Mouse (Mus musculus): ENCODE measurements at regions not wholly inside any gene's neighbourhood (a gene's known extent, or its start where the extent isn't known, plus 50 kb on each side); places are given as distances from the start of the nearest gene placed in this dataset.
A peak's percentile ranks its signal among the peaks of the same experiment; 100 is the strongest.

DNA sequence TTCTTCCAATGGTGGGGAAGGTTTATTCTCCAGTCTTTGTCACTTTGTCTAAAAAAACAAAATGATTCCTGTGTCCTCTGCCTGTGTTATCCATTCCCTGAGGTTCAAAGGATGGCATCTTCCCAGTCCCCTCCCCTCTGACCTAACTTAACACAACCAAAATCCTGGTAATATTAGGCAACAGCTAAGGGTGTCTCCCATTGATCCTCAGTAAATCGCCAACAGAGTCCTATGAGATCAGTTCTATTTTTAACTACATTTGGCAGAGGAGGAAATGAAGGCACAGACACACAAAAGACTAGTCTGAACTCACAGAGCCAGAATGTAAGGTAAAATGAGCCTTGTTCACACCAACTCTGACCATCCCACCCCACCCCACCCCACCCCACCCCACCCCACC, 228.8 kb downstream of the Sp3 start:
- DNase-seq (ENCODE audit: low spot score in 2 of 2) = no peak

DNA sequence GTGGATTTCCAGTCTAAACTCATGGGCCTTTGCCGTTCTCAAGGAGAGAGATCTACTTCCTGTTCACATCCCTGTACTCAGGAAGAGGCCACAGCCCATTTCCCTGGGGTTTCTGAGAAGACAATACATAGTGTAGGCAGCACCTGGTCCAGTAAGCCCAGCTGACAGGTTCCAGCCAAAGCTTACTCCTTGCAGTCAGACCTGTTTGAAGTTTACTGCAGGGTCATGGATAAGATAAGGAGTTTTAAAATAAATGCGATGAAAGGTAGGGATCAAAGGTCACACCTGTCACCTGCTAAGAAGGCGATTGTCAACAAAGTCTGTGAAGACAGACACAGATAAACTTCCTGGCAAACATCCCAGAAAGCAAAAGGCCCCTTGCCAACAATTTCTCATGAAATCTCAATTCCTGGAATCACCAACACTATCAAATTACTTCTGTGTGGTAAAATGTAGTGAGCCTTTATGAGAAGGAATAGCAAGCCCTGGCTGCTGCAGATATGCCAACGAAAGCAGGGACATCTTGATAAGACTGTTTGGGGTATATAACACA, 227.5 kb downstream of the Sp3 start:
- DNase-seq (ENCODE audit: low spot score in 2 of 2) = no peak

DNA sequence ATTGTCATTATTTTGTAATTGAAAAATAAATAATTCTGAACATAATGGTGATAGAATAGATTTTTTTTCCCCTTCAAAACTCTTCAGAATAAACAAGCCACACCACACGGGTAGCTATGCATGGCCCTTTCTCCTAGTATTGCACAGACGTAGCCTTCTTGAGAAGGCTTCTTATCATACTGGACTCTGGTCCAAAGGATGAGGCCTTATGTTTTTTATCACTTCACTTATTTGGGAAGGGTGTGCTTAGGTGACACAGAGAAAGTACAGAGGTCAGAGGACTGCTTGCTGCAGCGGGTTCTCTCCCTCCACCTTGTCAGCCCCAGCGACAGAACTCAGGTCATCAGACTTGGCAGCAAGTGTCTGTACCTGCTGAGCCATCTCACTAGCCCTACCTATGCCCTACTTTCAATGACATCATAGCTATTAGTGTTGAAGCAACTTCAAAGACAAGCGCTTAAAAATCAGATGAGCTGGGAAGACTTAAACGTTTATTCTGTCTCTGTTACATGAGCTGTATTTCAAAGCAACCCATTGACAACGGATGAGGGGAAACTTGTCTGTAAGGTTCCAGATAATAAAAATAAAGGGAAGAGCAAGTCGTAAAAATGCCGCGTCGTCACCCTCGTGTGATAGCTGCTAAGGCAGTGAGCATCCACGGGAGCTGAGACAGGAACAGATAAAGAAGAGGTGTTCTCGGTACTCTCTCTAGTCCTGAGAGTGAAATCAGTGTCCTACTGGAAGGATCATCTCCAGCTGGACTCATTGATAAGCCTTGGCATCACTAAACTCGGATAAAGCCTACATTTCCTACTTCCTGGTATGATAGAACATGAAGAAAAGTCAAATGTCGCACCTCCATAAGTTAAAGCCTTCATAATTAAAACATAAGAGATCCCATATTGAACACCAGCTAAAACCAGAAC, 226.2 kb downstream of the Sp3 start:
- DNase-seq (ENCODE audit: low spot score in 2 of 2) = no peak

DNA sequence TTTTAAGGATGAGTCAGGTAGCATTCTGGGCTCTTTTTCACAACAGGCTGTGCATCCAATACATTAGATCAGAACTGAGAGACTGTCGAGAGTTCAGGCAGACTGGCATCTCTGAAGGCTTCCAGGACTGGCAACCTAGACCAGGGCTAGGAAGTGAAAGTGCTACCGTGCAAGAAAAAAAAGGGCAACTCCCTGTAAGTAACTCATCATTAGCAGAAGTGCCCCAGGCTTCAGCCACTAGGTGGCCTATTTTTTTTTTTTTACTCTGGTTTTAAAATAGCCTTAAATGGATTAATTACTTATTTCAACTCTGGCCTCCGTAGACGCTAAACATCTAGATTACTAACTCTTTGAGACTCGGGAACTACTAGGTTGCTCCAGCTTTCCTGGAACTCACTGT, 216.8 kb downstream of the Sp3 start:
- DNase-seq (ENCODE audit: low spot score in 2 of 2) = no peak

DNA sequence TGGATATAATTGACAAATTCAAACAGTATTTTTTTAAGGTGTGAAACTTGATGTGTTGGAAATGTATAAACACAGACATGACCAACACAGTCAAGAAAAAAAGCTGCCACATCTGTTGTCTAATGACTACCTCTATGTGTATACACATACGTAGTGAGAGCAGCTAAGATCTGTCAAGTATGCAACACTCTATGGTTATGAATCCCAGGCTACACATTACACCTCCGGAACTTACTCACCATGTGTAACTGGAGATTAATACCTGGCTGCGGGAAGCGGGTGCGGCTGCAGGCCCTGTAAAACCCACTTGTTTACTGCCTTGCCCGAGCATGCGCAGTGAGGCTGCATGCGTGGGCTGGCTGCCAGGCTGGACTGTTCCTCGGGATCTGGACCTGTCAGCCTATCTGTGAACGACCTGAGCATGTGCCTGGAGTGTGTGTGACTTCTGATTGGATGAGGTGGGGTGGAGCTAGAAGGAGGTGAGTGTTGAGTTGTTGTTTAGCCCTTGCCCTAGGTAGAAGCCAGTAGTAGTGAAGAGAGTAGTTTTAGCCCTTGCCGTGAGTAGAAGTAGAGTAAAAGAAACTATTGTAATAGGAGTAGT, 211.1 kb downstream of the Sp3 start:
- no peak for DNase-seq (ENCODE audit: low spot score in 2 of 2)

DNA sequence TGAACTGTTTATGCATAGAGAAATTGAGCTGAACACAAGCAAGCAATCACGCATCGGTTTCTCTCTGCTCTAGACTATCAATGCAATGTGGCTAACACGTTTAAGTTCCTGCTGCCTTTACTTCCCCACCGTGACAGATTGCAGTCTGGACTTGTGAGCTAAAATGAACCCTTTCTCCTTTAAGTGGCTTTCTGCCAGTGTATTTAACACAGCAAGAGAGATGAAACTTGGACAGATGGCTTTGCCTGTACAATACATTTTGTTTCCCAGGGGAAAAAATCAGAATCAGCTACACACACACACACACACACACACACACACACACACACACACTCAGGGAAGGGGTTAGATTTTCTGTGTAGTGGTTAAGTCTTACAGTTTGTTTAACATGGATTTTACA, 206.8 kb downstream of the Sp3 start:
- DNase-seq (ENCODE audit: low spot score in 2 of 2) = no peak

DNA sequence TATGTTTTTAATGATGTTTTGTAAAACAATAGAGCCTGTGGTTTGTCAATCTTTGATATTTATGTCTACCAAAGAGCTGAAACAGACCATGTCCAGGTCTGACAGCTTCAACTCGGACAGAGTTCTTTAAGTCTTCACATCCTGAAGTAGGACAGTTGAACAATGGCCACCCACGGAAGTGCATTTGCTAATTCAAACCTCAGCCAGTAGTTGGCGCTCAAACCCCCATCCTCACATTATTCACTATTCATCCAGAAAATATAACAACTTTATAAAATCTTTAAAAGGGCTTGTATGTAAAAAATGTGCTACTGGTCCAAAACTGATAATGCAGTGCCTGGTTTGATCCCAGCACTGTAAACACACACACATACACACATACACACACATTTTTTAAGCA, 202.9 kb downstream of the Sp3 start:
- DNase-seq (ENCODE audit: low spot score in 2 of 2) = no peak

DNA sequence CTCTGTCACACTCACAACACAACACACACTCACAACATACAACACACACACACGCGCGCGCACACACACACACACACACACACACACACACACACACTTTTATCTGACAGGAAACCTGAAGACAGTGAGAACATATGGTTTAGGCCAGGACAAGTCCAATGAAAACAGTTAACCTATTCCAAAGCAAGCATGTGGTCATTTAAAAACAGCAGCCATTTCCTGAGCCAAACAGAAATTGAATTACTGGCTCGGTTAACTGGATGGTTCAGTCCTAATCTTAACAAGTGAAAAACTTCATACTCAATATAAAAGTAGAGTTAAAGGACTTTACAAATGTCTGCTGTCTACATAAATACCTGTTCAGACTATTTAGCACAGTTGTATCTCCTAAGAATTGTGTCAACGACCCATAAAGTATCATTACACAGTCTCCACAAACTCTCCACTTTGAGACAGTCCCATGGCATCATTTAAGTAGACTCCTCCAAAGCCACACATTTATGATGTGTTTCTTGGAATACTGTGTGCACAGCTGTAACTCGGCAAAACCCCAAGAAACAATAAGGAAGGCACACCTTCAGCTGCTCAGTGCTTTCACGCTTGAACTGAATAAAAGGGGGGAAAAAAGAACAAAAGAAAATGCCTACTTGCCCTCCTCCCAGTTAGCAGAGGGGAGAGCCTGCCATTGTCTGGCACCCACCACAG, 202.3 kb downstream of the Sp3 start:
- DNase-seq (ENCODE audit: low spot score in 2 of 2) = no peak

DNA sequence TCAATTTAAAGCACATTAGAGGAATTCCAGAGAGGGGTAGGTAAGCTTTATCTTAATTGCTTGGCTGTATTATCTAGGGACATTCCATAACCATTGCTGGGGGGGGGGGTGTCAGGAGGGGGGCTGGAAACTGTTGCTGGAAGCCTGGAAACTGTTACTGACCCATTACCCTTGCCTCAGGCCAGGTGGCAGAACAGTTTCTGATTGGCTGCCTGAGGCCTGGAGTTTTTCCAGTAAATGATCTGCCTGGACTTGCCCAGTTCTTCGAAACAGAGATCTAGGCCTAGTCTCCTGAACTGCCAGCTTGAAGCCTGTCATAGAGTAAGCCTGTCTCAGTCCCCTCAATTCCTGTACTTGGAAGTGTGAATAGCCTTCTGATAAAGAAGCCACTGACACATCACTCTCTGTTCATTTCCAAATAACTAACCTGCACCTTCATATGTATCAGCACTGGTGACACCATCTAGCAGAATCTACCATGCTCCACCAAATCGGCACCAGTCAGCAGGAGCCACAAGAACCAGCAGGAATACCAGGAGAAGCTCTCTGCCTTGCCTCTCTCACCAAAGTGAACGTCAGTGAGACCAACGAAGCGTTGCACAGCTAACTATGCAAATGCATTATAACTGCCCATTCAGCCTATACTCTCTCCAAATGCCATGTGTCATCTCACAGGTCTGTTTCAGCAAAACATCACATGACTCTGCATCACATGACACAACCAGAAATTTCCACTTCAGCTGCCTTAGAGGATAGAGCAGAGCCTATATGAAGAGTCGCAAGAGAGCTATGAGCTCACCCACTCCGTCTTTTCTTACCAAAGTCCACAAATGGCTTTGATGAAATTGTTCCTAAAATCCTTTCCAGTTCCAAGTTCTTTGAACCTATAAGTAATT, 200.7 kb downstream of the Sp3 start:
- DNase-seq (ENCODE audit: low spot score in 2 of 2) = no peak

DNA sequence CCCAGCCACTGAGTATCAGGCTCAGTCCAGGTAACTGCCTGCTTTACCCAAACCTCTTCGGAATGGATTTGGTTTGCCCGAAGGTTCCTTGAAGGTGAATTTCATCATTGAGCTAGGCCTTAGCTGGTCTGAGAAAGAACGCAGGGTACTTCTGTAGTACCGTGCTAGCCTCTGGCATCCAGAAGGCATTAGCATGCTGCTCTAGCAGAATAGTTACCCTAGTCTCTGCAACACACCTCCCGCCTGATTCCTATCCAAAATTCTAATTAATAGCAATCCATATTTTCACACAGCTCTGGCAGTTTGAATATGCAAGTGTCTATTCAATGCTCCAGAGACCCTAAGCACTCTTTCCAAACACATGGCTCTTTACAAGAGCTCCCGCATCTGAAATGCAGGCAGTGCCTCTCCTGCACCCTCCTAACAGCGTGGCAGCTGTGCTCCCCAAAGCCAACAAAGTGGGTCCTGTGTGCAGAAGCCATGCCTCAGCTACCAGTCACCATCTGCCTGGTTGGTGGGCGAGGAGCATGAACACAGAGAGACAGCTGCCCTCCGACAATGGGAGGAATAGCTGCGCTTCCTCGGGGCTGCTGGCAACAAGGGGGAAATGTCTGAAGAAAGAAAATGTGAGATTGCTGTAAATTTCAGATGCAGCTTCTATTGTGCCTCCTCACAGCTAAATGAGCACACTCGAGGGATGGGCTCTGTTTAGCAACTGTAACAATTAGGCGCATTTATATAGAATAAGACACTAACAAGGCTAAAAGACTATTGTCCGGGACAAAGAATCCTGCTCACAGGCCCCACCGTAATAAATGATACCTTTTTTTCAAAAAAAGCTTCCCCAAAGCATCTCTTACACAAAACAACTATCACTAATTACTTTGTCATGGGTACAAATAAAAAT, 198.6 kb downstream of the Sp3 start:
- peak in 1 of 2 experiments; percentile 22 for DNase-seq (ENCODE audit: low spot score in 2 of 2)

DNA sequence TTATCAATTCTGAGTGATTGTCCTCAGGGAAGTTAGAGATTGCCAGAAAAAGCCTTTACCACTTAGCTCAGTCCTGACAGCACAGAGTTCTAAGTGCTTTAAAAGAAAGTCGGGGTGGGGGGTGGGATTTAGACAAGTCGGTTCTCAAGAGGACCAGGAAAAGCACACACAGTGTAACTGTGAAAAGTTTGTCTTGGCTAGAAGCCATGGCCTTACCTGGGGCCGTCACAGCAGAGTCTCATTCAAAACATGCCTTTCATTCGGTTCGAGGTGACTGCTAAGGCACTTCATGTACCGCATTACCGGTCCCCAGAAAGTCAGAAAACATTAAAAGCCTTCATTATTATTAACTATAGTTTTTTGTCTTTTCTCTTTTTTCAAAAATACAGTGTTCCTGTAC, 197.9 kb downstream of the Sp3 start:
- DNase-seq (ENCODE audit: low spot score in 2 of 2) = no peak

DNA sequence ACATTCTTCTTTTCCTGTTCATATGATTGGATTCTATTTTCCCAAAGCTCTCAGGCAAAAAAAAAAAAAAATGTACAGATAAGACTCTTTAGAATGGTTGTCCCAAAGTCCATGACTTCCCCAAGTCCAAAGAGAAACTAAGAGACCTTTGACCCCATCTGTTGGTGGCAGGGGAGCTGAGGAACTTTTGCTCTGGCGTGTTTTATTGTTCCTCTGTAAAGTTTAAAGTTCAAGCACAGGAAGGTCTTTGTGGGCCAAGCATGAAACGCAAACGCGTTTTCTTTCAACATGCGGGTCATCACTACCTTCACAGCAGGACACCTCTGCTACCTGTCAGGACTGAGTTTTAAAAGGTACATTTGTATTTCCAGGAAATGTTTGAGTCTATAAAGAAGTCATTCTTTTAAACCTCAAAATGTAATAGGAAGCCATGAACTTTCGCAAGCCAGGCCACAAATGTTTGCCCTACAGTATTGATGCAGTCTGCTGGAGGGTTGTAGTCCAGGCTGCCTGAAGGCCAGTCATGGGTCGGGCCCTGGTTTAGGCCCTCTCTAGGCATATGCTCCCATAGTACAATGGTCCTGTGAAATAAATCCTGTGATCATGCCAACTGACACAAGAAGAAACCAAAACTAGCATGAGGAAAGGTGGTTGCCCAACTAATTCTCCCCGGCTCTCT, 194.7 kb downstream of the Sp3 start:
- DNase-seq (ENCODE audit: low spot score in 2 of 2) = no peak

DNA sequence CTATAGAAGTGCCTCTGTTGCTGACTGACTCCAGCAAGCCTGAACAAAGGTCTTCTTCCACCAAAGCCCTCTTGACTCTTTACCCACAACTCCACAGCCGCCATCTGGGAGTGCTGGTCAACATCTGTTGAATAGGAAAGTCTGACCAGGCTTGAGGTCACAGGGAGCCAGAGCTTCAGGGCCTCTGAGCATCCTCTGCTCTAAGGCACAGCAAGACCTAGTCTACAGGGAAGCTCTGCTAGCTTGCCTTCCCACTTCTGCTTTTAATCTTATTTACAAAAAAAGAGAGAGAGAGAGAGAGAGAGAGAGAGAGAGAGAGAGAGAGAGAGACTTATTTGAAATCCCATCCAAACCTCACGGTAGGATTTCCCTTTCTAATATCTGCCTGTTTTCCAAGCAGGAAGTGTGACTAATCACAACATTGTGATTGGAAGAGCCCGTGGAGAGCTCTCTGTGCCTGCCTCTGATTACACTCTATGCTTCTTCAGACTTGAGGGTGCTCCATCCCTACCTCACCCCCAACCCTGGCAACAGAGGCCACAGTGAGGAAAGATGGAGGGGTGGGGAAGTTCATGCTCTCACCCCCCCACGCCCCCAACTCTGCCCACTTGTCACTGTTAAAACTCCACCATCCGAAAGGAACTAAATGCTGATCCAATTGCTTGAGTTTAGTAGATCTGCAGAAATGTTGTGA, 194.1 kb downstream of the Sp3 start:
- DNase-seq (ENCODE audit: low spot score in 2 of 2) = no peak

DNA sequence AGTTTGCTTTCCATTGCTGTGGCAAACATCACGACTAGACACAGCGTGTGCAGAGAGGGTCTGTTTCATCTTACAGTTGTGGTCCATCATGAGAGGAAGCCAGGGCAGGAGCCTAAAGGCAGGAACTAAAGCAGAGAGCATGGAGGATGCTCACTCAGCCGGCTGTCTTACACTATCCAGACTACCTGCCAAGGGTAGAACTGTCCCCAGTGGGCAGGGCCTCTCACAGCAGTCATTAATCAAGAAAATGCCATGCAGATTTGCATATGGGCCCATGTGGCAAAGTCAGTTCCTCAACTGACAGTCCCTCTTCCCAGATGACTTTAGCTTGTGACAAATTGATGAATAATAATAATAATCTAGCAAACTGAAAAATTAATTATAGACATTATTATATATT, 192.6 kb downstream of the Sp3 start:
- no peak for DNase-seq (ENCODE audit: low spot score in 2 of 2)

DNA sequence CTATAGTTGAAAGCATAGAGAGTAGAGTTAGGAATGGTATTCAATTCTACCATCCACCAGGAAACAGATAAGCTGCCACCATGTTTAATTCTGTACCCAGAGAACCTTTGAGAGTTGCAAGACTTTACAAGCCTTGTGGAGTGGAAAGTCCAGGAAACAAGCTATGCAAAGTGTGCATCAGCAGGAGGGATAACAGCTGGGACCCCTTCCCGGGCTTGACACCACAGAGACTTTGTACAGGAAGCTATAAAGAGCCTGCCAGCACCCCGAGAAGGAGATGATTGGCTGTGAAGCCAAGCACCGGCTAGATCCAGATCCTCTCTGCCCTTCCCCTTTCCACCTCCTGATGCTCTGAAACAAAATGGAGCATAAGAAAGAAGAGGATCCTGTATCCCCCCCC, 188.8 kb downstream of the Sp3 start:
- no peak for DNase-seq (ENCODE audit: low spot score in 2 of 2)

DNA sequence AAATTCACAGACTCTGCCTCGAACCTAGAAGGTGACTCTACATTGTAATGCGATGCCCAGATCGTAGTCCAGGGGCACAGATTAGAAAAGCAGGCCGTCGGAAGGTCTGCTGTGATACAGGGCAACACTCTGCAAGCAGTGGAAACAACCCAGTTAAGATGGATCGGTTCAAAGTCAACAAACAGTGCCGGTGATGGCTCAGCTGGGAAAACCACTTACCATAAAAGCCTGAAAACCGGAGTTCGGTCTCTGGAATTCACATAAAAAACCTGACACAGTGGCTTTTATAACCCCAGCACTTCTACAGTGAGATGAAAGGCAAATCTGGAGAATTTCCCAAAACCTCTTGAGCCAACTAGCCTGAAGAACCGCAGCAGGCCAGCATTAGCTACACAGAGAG, 186.8 kb downstream of the Sp3 start:
- no peak for DNase-seq (ENCODE audit: low spot score in 2 of 2)

DNA sequence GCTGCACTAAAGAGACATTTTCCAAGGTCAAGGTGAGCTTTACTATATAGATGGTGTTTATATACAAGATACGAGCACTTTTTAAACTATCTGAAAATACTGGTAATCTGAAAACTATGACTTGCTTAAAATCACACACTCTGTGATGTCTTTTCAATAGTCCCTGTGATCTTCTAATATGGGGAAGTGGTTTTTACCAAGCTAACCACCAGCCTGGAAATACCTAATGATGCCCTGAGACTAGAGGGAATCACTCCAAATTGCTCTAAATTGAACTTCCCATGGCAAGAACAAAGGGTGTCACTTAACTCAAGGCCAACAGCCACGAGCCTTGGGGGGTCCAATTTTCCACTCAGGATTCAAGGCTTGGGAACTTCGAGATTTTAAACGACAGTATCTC, 185.7 kb downstream of the Sp3 start:
- no peak for DNase-seq (ENCODE audit: low spot score in 2 of 2)

DNA sequence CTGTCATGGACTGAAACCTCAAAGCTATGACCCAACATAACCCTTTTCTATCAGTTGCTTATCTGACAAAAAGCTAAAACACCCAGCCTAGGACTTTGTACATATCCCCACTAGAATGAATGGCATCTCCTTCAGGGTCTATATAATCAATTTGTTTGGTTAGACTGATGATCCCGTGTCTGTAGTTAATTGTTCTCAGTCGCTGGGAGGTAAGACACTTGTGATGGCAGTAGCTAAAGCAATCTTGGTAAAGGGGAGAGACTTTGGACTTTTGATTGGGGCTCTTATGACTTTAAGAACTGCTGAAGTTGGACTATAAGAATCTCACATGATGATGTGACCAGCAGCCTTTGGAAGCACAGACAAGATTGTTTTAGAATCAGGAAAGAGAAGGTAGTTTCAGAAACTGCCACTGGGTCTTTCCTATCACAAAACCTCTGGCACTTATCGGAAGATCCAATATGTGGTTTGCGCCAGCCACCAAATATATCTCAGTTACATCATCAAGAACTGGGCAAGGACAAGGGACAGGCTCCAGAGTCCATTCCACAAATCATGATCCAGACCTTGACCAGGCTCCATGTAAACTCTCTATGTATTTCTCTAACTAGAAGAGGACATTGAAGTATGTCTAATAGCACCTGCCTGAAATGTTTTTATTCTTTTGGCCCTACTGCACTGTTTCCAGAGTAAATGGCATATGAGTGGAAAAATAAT, 183.1 kb downstream of the Sp3 start:
- no peak for DNase-seq (ENCODE audit: low spot score in 2 of 2)

DNA sequence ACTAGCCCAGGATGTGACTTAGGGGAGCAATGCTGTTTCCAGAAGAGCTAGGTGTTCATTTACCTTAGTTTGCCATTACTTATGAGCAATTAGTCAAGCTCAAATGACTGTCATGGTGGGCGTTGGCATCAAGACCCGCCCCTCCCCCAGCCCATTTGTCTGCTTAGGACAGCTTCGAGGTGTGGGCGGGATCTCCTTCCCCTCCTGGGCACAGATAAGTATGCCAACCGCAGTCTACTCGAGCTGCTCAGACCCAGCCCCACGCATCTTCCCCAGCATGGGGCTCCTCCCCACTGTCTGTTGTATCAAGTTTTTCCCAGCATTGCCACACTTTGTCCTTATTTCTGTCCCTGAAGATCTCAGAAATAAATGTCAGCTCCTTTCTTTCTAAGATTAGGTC, 179.6 kb downstream of the Sp3 start:
- DNase-seq (ENCODE audit: low spot score in 2 of 2) = no peak

Measured in cerebellum, postnatal 4 days (tissue).